Mouse (Mus musculus): ENCODE measurements around the gene Ccr7.

GRCm38 (mm10) chr11:99138976-99139375, 15.9 kb downstream of the Ccr7 start:
- TF ChIP-seq HCFC1 (IDR thresholded peaks at IDR 0.05; ENCODE audit: borderline replicate concordance, insufficient read depth, low read length) = no peak
- TF ChIP-seq ZC3H11A (IDR thresholded peaks at IDR 0.05; ENCODE audit: borderline replicate concordance, low read depth, low read length) = no peak
- TF ChIP-seq CHD2 (IDR thresholded peaks at IDR 0.05; ENCODE audit: low read depth, low read length) = no peak
